In genomic region chr13:63549210-63549609, GRCm38 (mm10) we compare ENCODE assay signal across 11 mouse cellular contexts. TPM values are rescaled to one million over a fixed set of nuclear protein-coding genes. Genes with fewer than 3 reads are reported as not detected.
A peak's percentile ranks its signal among the peaks of the same experiment; 100 is the strongest.
DNase-seq lines count a peak whose midpoint lies in the region; ATAC-seq and TF ChIP-seq lines count a peak whose summit lies in the region.
"Had no signal": no experiment of that assay in that cellular context is flagged by ENCODE, and none has a peak within 500 bp of the region (broad histone marks: within the 10 kb centered on the region; RNA-seq: fewer than 3 reads in every experiment).

No protein-coding gene starts in this region.

- H3K9me3 ChIP-seq in heart, postnatal 0 days (replicated peaks; ENCODE audit: control insufficient read depth, low read length) = no peaks in the 10 kb centered on the region
- H3K9me3 ChIP-seq in midbrain, embryonic 10.5 days (replicated peaks) = no peaks in the 10 kb centered on the region
- H3K9me3 ChIP-seq in midbrain, embryonic 11.5 days (ENCODE audit: control insufficient read depth, low read length) = no peaks in the 10 kb centered on the region
- H3K9me3 ChIP-seq in hindbrain, embryonic 15.5 days = no peaks in the 10 kb centered on the region
- H3K9me3 ChIP-seq in kidney, embryonic 14.5 days (ENCODE audit: control insufficient read depth, low read length) = no peaks in the 10 kb centered on the region
- H3K9me3 ChIP-seq: forebrain, embryonic 13.5 days had no signal

- H3K4me3 ChIP-seq in heart, postnatal 0 days (ENCODE audit: low read depth, low read length) = no peak overlapping the region
- no peak overlapping the region for H3K4me3 ChIP-seq in midbrain, embryonic 10.5 days
- no peak overlapping the region for H3K4me3 ChIP-seq in midbrain, embryonic 11.5 days (ENCODE audit: low read depth, low read length)
- H3K4me3 ChIP-seq in hindbrain, embryonic 15.5 days = no peak overlapping the region
- no peak overlapping the region for H3K4me3 ChIP-seq in small intestine, adult 2 months (ENCODE audit: low read depth, low read length)
- H3K4me3 ChIP-seq in kidney, embryonic 14.5 days (ENCODE audit: low read length) = no peak overlapping the region
- H3K4me3 ChIP-seq: forebrain, embryonic 13.5 days had no signal

- no peak for TF ChIP-seq CTCF in heart, postnatal 0 days (IDR thresholded peaks at IDR 0.05; ENCODE audit: low read depth)
- TF ChIP-seq CTCF in small intestine, adult 2 months (IDR thresholded peaks at IDR 0.05; ENCODE audit: extremely low read depth, insufficient read length, insufficient replicate concordance, low read depth, low read length) = no peak

- no peak for TF ChIP-seq EP300 in heart, postnatal 0 days (IDR thresholded peaks at IDR 0.05; ENCODE audit: low read depth)

- peaks cover 35% of the 10 kb centered on the region for H3K4me1 ChIP-seq in heart, postnatal 0 days (ENCODE audit: control insufficient read depth, insufficient read depth)
- H3K4me1 ChIP-seq in midbrain, embryonic 10.5 days = peaks cover 87% of the 10 kb centered on the region
- H3K4me1 ChIP-seq in midbrain, embryonic 11.5 days (ENCODE audit: control insufficient read depth, insufficient read depth, low read length) = peaks cover 58% of the 10 kb centered on the region
- peaks cover 53% of the 10 kb centered on the region for H3K4me1 ChIP-seq in hindbrain, embryonic 15.5 days (replicated peaks)
- H3K4me1 ChIP-seq in small intestine, adult 2 months (ENCODE audit: control insufficient read depth, insufficient read depth, insufficient read length, low read length) = peaks cover 6% of the 10 kb centered on the region
- H3K4me1 ChIP-seq in kidney, embryonic 14.5 days (ENCODE audit: control insufficient read depth, insufficient read depth, low read length) = peaks cover 35% of the 10 kb centered on the region

- H3K4me2 ChIP-seq in heart, postnatal 0 days (ENCODE audit: low read depth, low read length) = no peak overlapping the region
- no peak overlapping the region for H3K4me2 ChIP-seq in midbrain, embryonic 11.5 days
- H3K4me2 ChIP-seq in hindbrain, embryonic 15.5 days = no peak overlapping the region
- H3K4me2 ChIP-seq in kidney, embryonic 14.5 days (replicated peaks; ENCODE audit: low read depth, low read length) = no peak overlapping the region
- H3K4me2 ChIP-seq: forebrain, embryonic 13.5 days had no signal

- peak; percentile 24; the same call in 1 of the 2 replicates for ATAC-seq in heart, postnatal 0 days (ENCODE audit: insufficient read depth, low read depth)
- ATAC-seq in midbrain, embryonic 11.5 days (ENCODE audit: low FRiP score) = no peak
- ATAC-seq in hindbrain, embryonic 15.5 days (ENCODE audit: low FRiP score, low read depth) = peak; percentile 67
- ATAC-seq in kidney, embryonic 14.5 days (ENCODE audit: low FRiP score, low TSS enrichment) = no peak
- ATAC-seq: activated CD4-positive, CD25-positive, alpha-beta regulatory T cell, adult 4 months; forebrain, embryonic 13.5 days had no signal

- H3K27ac ChIP-seq in heart, postnatal 0 days (ENCODE audit: low read depth) = peak overlapping the region; percentile 41
- peak overlapping the region; percentile 42; the same call in 1 of the 2 replicates for H3K27ac ChIP-seq in midbrain, embryonic 10.5 days (replicated peaks)
- H3K27ac ChIP-seq in midbrain, embryonic 11.5 days (ENCODE audit: low read depth, low read length) = no peak overlapping the region
- H3K27ac ChIP-seq in hindbrain, embryonic 15.5 days (replicated peaks) = peak overlapping the region; percentile 49
- 0 out of 2 replicates have a peak overlapping the region, but pooled peaks have one; percentile 12 for H3K27ac ChIP-seq in small intestine, adult 2 months (ENCODE audit: insufficient read depth, low read depth, low read length)
- H3K27ac ChIP-seq in kidney, embryonic 14.5 days (ENCODE audit: low read depth, low read length) = no peak overlapping the region
- H3K27ac ChIP-seq: forebrain, embryonic 13.5 days; macrophage had no signal

- 0 out of 2 replicates have a peak, but pooled peaks cover 4% of the 10 kb centered on the region for H3K36me3 ChIP-seq in heart, postnatal 0 days (replicated peaks; ENCODE audit: control insufficient read depth, insufficient read depth, low read length)
- H3K36me3 ChIP-seq in midbrain, embryonic 10.5 days = peaks cover 81% of the 10 kb centered on the region
- peaks cover 3% of the 10 kb centered on the region; the same call in 1 of the 2 replicates for H3K36me3 ChIP-seq in midbrain, embryonic 11.5 days (ENCODE audit: control insufficient read depth, insufficient read depth, low read length)
- H3K36me3 ChIP-seq in hindbrain, embryonic 15.5 days = no peaks in the 10 kb centered on the region
- H3K36me3 ChIP-seq in small intestine, adult 2 months (ENCODE audit: control insufficient read depth, insufficient read depth, low read length) = peaks cover 4% of the 10 kb centered on the region; the same call in 1 of the 2 replicates
- H3K36me3 ChIP-seq in kidney, embryonic 14.5 days (ENCODE audit: control insufficient read depth, insufficient read depth, low read length) = peaks cover 30% of the 10 kb centered on the region

- DNase-seq in heart, postnatal 0 days (ENCODE audit: low spot score) = no peak
- no peak for DNase-seq in heart, adult 11 months
- DNase-seq in midbrain, embryonic 10.5 days (ENCODE audit: low spot score) = no peak
- DNase-seq in midbrain, embryonic 11.5 days (ENCODE audit: low spot score, missing footprints) = no peak
- DNase-seq: kidney, postnatal 10 days had no signal

- H3K27me3 ChIP-seq in heart, postnatal 0 days (ENCODE audit: control insufficient read depth, insufficient read depth, low read length) = no peaks in the 10 kb centered on the region
- no peaks in the 10 kb centered on the region for H3K27me3 ChIP-seq in midbrain, embryonic 10.5 days (ENCODE audit: low read depth, poor library complexity, severe bottlenecking)
- no peaks in the 10 kb centered on the region for H3K27me3 ChIP-seq in midbrain, embryonic 11.5 days (ENCODE audit: control insufficient read depth, insufficient read depth, low read length)
- H3K27me3 ChIP-seq in hindbrain, embryonic 15.5 days = no peaks in the 10 kb centered on the region
- H3K27me3 ChIP-seq in small intestine, adult 2 months (ENCODE audit: control insufficient read depth, insufficient read depth, low read length) = no peaks in the 10 kb centered on the region
- no peaks in the 10 kb centered on the region for H3K27me3 ChIP-seq in kidney, embryonic 14.5 days (ENCODE audit: control insufficient read depth, insufficient read depth, low read length)

- 23% methylated on average over 5 of the region's 5 CpGs for WGBS in heart, postnatal 0 days
- 75% methylated on average over 5 of the region's 5 CpGs for WGBS in midbrain, embryonic 10.5 days
- 65% methylated on average over 5 of the region's 5 CpGs for WGBS in midbrain, embryonic 11.5 days
- WGBS in hindbrain, embryonic 15.5 days = 36% methylated on average over 5 of the region's 5 CpGs
- 56% methylated on average over 5 of the region's 5 CpGs for WGBS in small intestine, adult 2 months
- 66% methylated on average over 5 of the region's 5 CpGs for whole genome bisulfite sequencing in kidney, embryonic 14.5 days

- no peak overlapping the region for H3K9ac ChIP-seq in heart, postnatal 0 days (replicated peaks; ENCODE audit: low read depth, low read length)
- no peak overlapping the region for H3K9ac ChIP-seq in midbrain, embryonic 11.5 days (ENCODE audit: low read length)
- H3K9ac ChIP-seq in hindbrain, embryonic 15.5 days = no peak overlapping the region
- no peak overlapping the region for H3K9ac ChIP-seq in kidney, embryonic 14.5 days (ENCODE audit: low read depth, low read length)
- H3K9ac ChIP-seq: forebrain, embryonic 13.5 days had no signal

- no peak for TF ChIP-seq POLR2A in small intestine, adult 2 months (IDR thresholded peaks at IDR 0.05; ENCODE audit: low read depth, low read length)

RNA-seq across cellular contexts. Expression of gene Ptch1, which starts 24.2 kb away (rescaled TPM):
- total RNA-seq in heart, postnatal 0 days (2014; rRNA removed; ENCODE audit: low replicate concordance) = 10.4 and 10.6 TPM in 2 replicates
- polyA plus RNA-seq in heart, postnatal 0 days (2015; fragmentation: Nextera tagmentation; extraction: Ambion mirVana) = 2.3 and 2.9 TPM in 2 replicates
- 30.9 and 31.6 TPM in 2 replicates for polyA plus RNA-seq in midbrain, embryonic 10.5 days (2016; fragmentation: Nextera tagmentation; extraction: Ambion mirVana)
- polyA plus RNA-seq in midbrain, embryonic 11.5 days (2014; fragmentation: Nextera tagmentation; extraction: Ambion mirVana) = 22.6 and 22.9 TPM in 2 replicates
- 16.3 and 16.6 TPM in 2 replicates for polyA plus RNA-seq in hindbrain, embryonic 15.5 days (2015; fragmentation: Nextera tagmentation; extraction: Ambion mirVana)
- polyA plus RNA-seq in small intestine, adult 2 months (2012; rRNA removed) = 9.1 and 20.5 TPM in 2 replicates
- polyA plus RNA-seq in kidney, embryonic 14.5 days (2014; fragmentation: Nextera tagmentation; extraction: Ambion mirVana) = 17.9 and 28.2 TPM in 2 replicates

RNA-seq across cellular contexts. Expression of gene Fancc, which starts 52.1 kb away (rescaled TPM):
- total RNA-seq in heart, postnatal 0 days (2014; rRNA removed; ENCODE audit: low replicate concordance) = 20.8 and 39.5 TPM in 2 replicates
- 7.6 and 8.5 TPM in 2 replicates for polyA plus RNA-seq in heart, postnatal 0 days (2015; fragmentation: Nextera tagmentation; extraction: Ambion mirVana)
- polyA plus RNA-seq in midbrain, embryonic 10.5 days (2016; fragmentation: Nextera tagmentation; extraction: Ambion mirVana) = 26.7 and 28.3 TPM in 2 replicates
- 23.7 and 23.9 TPM in 2 replicates for polyA plus RNA-seq in midbrain, embryonic 11.5 days (2014; fragmentation: Nextera tagmentation; extraction: Ambion mirVana)
- 15.5 and 17.6 TPM in 2 replicates for polyA plus RNA-seq in hindbrain, embryonic 15.5 days (2015; fragmentation: Nextera tagmentation; extraction: Ambion mirVana)
- 1.8 and 3.9 TPM in 2 replicates for polyA plus RNA-seq in small intestine, adult 2 months (2012; rRNA removed)
- 18.3 and 24.5 TPM in 2 replicates for polyA plus RNA-seq in kidney, embryonic 14.5 days (2014; fragmentation: Nextera tagmentation; extraction: Ambion mirVana)

Comparison
In these comparisons a context has a peak if more than half of its experiments do, and no peak if none do; other contexts are left out.
1. H3K27ac ChIP-seq: peak in heart, postnatal 0 days (single experiment), midbrain, embryonic 10.5 days (single experiment), hindbrain, embryonic 15.5 days (single experiment) and small intestine, adult 2 months (single experiment); none in midbrain, embryonic 11.5 days (single experiment) and kidney, embryonic 14.5 days (single experiment).
2. ATAC-seq: peak in heart, postnatal 0 days (single experiment) and hindbrain, embryonic 15.5 days (single experiment); none in midbrain, embryonic 11.5 days (single experiment) and kidney, embryonic 14.5 days (single experiment).